Mouse (Mus musculus) embryo, embryonic 10 days (tissue): ENCODE results near the gene Myef2.

ENCODE experiments used
- DNase-seq: peaks from one replicate; pipeline ENCODE4 v3.0.0-alpha.2; 2015; ENCODE audit warnings: low spot score

Gene Myef2

GRCm38 (mm10) chr2:125067373-125067772, 56.1 kb downstream of the Myef2 start:
- DNase-seq: no peak

- DNase-seq: no peak
Observed at GRCm38 (mm10) chr2:125062944-125063343, 60.5 kb downstream of the Myef2 start.

GRCm38 (mm10) chr2:125061451-125061850, 62.0 kb downstream of the Myef2 start:
- DNase-seq: no peak

- peak; percentile 48 for DNase-seq
Observed at GRCm38 (mm10) chr2:125057250-125057815, 66.1 kb downstream of the Myef2 start.

- no peak for DNase-seq
Observed at GRCm38 (mm10) chr2:125055316-125055903, 68.1 kb downstream of the Myef2 start.
